Mouse (Mus musculus) intestine, embryonic 14.5 days (tissue): ENCODE measurements around the gene Ctu1. TPM values are rescaled to one million over a fixed set of nuclear protein-coding genes. Genes with fewer than 3 reads are reported as not detected.

Experiments
- ATAC-seq: fragments of 200-750 bp; cut with Nextera tagmentation; replicated peaks from 2 replicates; pipeline ENCODE4 v1.8.0; 2017; ENCODE audit warnings: low read depth, moderate number of reproducible peaks, moderate TSS enrichment, moderate library complexity; ENCODE audit not compliant: low FRiP score, low TSS enrichment
- DNase-seq: peaks from one replicate; pipeline ENCODE4 v3.0.0-alpha.2; 2018; ENCODE audit warnings: low spot score
- H3K27ac ChIP-seq: fragments of 300-500 bp; sonication (generic); 2 replicates; pipeline ENCODE4 v1.5.1; 2014; ENCODE audit warnings: low read depth, mild to moderate bottlenecking, control low read depth
- H3K27me3 ChIP-seq: fragments of 300-500 bp; sonication (generic); replicated peaks from 2 replicates; pipeline ENCODE4 v1.6.1; 2014; ENCODE audit warnings: low read length, control low read depth; ENCODE audit not compliant: control insufficient read depth, insufficient read depth
- H3K36me3 ChIP-seq: fragments of 300-500 bp; sonication (generic); 2 replicates; pipeline ENCODE4 v1.6.1; 2014; ENCODE audit warnings: low read length, control low read depth; ENCODE audit not compliant: control insufficient read depth, insufficient read depth
- H3K4me1 ChIP-seq: fragments of 300-500 bp; sonication (generic); replicated peaks from 2 replicates; pipeline ENCODE4 v1.6.1; 2014; ENCODE audit warnings: low read length, control low read depth, mixed read lengths; ENCODE audit not compliant: control insufficient read depth, insufficient read depth
- H3K4me2 ChIP-seq: fragments of 300-500 bp; sonication (generic); 2 replicates; pipeline ENCODE4 v1.6.1; 2014; ENCODE audit warnings: low read length
- H3K4me3 ChIP-seq: fragments of 300-500 bp; sonication (generic); 2 replicates; pipeline ENCODE4 v1.5.1; 2014; ENCODE audit warnings: low read depth, low read length, control low read depth, mixed read lengths
- H3K9ac ChIP-seq: fragments of 300-500 bp; sonication (generic); 2 replicates; pipeline ENCODE4 v1.6.1; 2014; ENCODE audit warnings: mild to moderate bottlenecking, low read length
- H3K9me3 ChIP-seq: fragments of 300-500 bp; sonication (generic); 2 replicates; pipeline ENCODE4 v1.6.1; 2016; ENCODE audit warnings: low read length, control low read depth; ENCODE audit not compliant: control insufficient read depth
- WGBS: fragments of 180-500 bp; shearing (Covaris S2); extraction: QIAGEN DNeasy Blood & Tissue Kit; methylation state at CpG from one replicate; pipeline ENCODE4 v1.1.7; 2014; 5-methylcytosine and 5-hydroxymethylcytosine counted together
- polyA plus RNA-seq: library from polyadenylated mRNA; unstranded; fragments of >200 nt; fragmentation: Nextera tagmentation; extraction: Ambion mirVana; gene quantifications from 2 replicates; pipeline ENCODE4 v1.2.1, GENCODE M21; 2014

Ctu1 gene
- polyA plus RNA-seq, 1 experiment from 2014 or later = 9.8 TPM

GRCm38 (mm10) chr7:43690118-43690517 lies 18.3 kb downstream of the Ctu1 start, which contains the start of gene Klk14:
Gene Klk14, plus strand, starts transcription at chr7:43690418.
- no peak within 1 kb of the TSS for H3K4me2 ChIP-seq
- H3K27me3 ChIP-seq = no peaks in the 10 kb centered on the region
- H3K4me1 ChIP-seq = no peaks in the 10 kb centered on the region
- no peaks in the 10 kb centered on the region for H3K9me3 ChIP-seq
- ATAC-seq (no peak), DNase-seq (no peak)
- no peak within 1 kb of the TSS for H3K27ac ChIP-seq
- no peaks in the 10 kb centered on the region for H3K36me3 ChIP-seq
- H3K4me3 ChIP-seq = no peak within 1 kb of the TSS
- no peak within 1 kb of the TSS for H3K9ac ChIP-seq

- Histone ChIP-seq H3K9ac (no peak overlapping the region), H3K4me3 (no peak overlapping the region), H3K36me3 (no peaks in the 10 kb centered on the region), H3K27me3 (no peaks in the 10 kb centered on the region), H3K4me1 (no peaks in the 10 kb centered on the region), H3K9me3 (no peaks in the 10 kb centered on the region), H3K27ac (no peak overlapping the region), H3K4me2 (no peak overlapping the region)
- 86% methylated on average over 3 of the region's 3 CpGs for whole genome bisulfite sequencing
- ATAC-seq (no peak), DNase-seq (no peak)
Measured at GRCm38 (mm10) chr7:43710031-43710430, 38.2 kb downstream of the Ctu1 start.

- Histone ChIP-seq H3K9me3 (no peaks in the 10 kb centered on the region), H3K4me3 (no peak within 1 kb of the TSS), H3K36me3 (no peaks in the 10 kb centered on the region), H3K9ac (no peak within 1 kb of the TSS), H3K4me2 (peak within 1 kb of the TSS; percentile 6; the same call in 1 of the 2 replicates), H3K27me3 (no peaks in the 10 kb centered on the region), H3K4me1 (no peaks in the 10 kb centered on the region), H3K27ac (no peak within 1 kb of the TSS)
- 64% methylated on average over 4 of the region's 4 CpGs for WGBS
- ATAC-seq (no peak), DNase-seq (no peak)
Measured at GRCm38 (mm10) chr7:43712267-43712666, 40.5 kb downstream of the Ctu1 start, which contains the start of gene Klk13. Gene Klk13, plus strand, starts transcription at chr7:43712567.

GRCm38 (mm10) chr7:43712917-43713316 lies 41.1 kb downstream of the Ctu1 start:
- Histone ChIP-seq H3K27ac (no peak overlapping the region), H3K9me3 (no peaks in the 10 kb centered on the region), H3K4me3 (no peak overlapping the region), H3K9ac (no peak overlapping the region), H3K4me2 (peak overlapping the region; percentile 6; the same call in 1 of the 2 replicates), H3K27me3 (no peaks in the 10 kb centered on the region), H3K36me3 (no peaks in the 10 kb centered on the region), H3K4me1 (no peaks in the 10 kb centered on the region)
- DNase-seq (no peak), ATAC-seq (no peak)
- 24% methylated on average over 9 of the region's 9 CpGs for WGBS

GRCm38 (mm10) chr7:43713741-43714351 lies 42.0 kb downstream of the Ctu1 start:
- H3K4me3 ChIP-seq = no peak overlapping the region
- 8% methylated on average over 19 of the region's 19 CpGs for WGBS

More at GRCm38 (mm10) chr7:43713741-43714351, 42.0 kb downstream of the Ctu1 start:
- ATAC-seq = no peak
- Histone ChIP-seq H3K27me3 (no peaks in the 10 kb centered on the region), H3K27ac (no peak overlapping the region), H3K36me3 (no peaks in the 10 kb centered on the region), H3K4me2 (peak overlapping the region; percentile 28), H3K9ac (no peak overlapping the region), H3K4me1 (no peaks in the 10 kb centered on the region), H3K9me3 (no peaks in the 10 kb centered on the region)
- no peak for DNase-seq

Other genes starting within 250 kb of the Ctu1 start
- gene Lim2, start 244.3 kb upstream of the Ctu1 start, polyA plus RNA-seq = 0.22 and 0.60 TPM in 2 replicates
- 2.8 and 3.4 TPM in 2 replicates for gene Nkg7, start 234.9 kb upstream of the Ctu1 start, polyA plus RNA-seq
- gene Cldnd2, start 231.2 kb upstream of the Ctu1 start, polyA plus RNA-seq = not detected in 2 replicates
- 347 and 370 TPM in 2 replicates for gene Etfb, start 227.9 kb upstream of the Ctu1 start, polyA plus RNA-seq
- 0.39 TPM in 1 of 2 replicates, not detected in the other for gene Gm45233, start 227.9 kb upstream of the Ctu1 start, polyA plus RNA-seq
- 4.2 and 5.6 TPM in 2 replicates for gene Vsig10l, start 208.9 kb upstream of the Ctu1 start, polyA plus RNA-seq
- 0.67 and 0.72 TPM in 2 replicates for gene Iglon5, start 181.9 kb upstream of the Ctu1 start, polyA plus RNA-seq
- not detected in 2 replicates for gene 4931406B18Rik, start 166.1 kb upstream of the Ctu1 start, polyA plus RNA-seq
- gene Cd33, start 127.6 kb upstream of the Ctu1 start, polyA plus RNA-seq = 1.7 and 2.0 TPM in 2 replicates
- gene Zfp658, start 109.8 kb upstream of the Ctu1 start, polyA plus RNA-seq = 3.4 and 3.8 TPM in 2 replicates
- 12.4 TPM in 2 replicates for gene Zfp719, start 92.4 kb upstream of the Ctu1 start, polyA plus RNA-seq
- gene Zfp819, start 64.8 kb upstream of the Ctu1 start, polyA plus RNA-seq = not detected in 2 replicates
- 2.3 and 3.5 TPM in 2 replicates for gene Ceacam18, start 37.3 kb upstream of the Ctu1 start, polyA plus RNA-seq
- gene Siglece, start 11.9 kb upstream of the Ctu1 start, polyA plus RNA-seq = 1.2 and 1.7 TPM in 2 replicates
- 0.26 and 0.39 TPM in 2 replicates for gene Klk14, start 18.4 kb downstream of the Ctu1 start, polyA plus RNA-seq
- gene Klk13, start 40.6 kb downstream of the Ctu1 start, polyA plus RNA-seq = 0.86 and 1.2 TPM in 2 replicates
- not detected in 2 replicates for gene Klk12, start 96.9 kb downstream of the Ctu1 start, polyA plus RNA-seq
- gene Klk11, start 102.6 kb downstream of the Ctu1 start, polyA plus RNA-seq = not detected in 2 replicates
- gene Klk10, start 109.0 kb downstream of the Ctu1 start, polyA plus RNA-seq = 1.1 and 1.4 TPM in 2 replicates
- gene Klk9, start 119.9 kb downstream of the Ctu1 start, polyA plus RNA-seq = not detected in 2 replicates
- gene Klk8, start 125.6 kb downstream of the Ctu1 start, polyA plus RNA-seq = 26.7 and 29.9 TPM in 2 replicates
- gene Klk7, start 139.3 kb downstream of the Ctu1 start, polyA plus RNA-seq = 0.12 TPM in 1 of 2 replicates, not detected in the other
- gene Klk6, start 152.5 kb downstream of the Ctu1 start, polyA plus RNA-seq = 0.16 TPM in 1 of 2 replicates, not detected in the other
- not detected in 2 replicates for gene Klk5, start 170.0 kb downstream of the Ctu1 start, polyA plus RNA-seq
- not detected in 2 replicates for gene Klk4, start 209.1 kb downstream of the Ctu1 start, polyA plus RNA-seq